Mouse (Mus musculus) neural tube, embryonic 15.5 days (tissue): ENCODE measurements around the gene Lrmda. TPM values are rescaled to one million over a fixed set of nuclear protein-coding genes. Genes with fewer than 3 reads are reported as not detected.

Experiments
- ATAC-seq: fragments of 200-750 bp; cut with Nextera tagmentation; 2 replicates; pipeline ENCODE4 v1.8.0; 2017; ENCODE audit warnings: mild to moderate bottlenecking, moderate TSS enrichment, moderate library complexity; ENCODE audit not compliant: low FRiP score
- H3K27ac ChIP-seq: fragments of 300-500 bp; sonication (generic); replicated peaks from 2 replicates; pipeline ENCODE4 v1.5.1; 2015; ENCODE audit warnings: mild to moderate bottlenecking, inconsistent platforms
- H3K27me3 ChIP-seq: fragments of 300-500 bp; sonication (generic); replicated peaks from 2 replicates; pipeline ENCODE4 v1.6.1; 2015; ENCODE audit warnings: inconsistent platforms
- H3K36me3 ChIP-seq: fragments of 300-500 bp; sonication (generic); 2 replicates; pipeline ENCODE4 v1.6.1; 2015; ENCODE audit warnings: inconsistent platforms
- H3K4me1 ChIP-seq: fragments of 300-500 bp; sonication (generic); 2 replicates; pipeline ENCODE4 v1.6.1; 2015; ENCODE audit warnings: inconsistent platforms
- H3K4me2 ChIP-seq: fragments of 300-500 bp; sonication (generic); 2 replicates; pipeline ENCODE4 v1.6.1; 2015; ENCODE audit warnings: inconsistent platforms, mild to moderate bottlenecking, moderate library complexity
- H3K4me3 ChIP-seq: fragments of 300-500 bp; sonication (generic); replicated peaks from 2 replicates; pipeline ENCODE4 v1.5.1; 2015; ENCODE audit warnings: mild to moderate bottlenecking, inconsistent platforms
- H3K9ac ChIP-seq: fragments of 300-500 bp; sonication (generic); replicated peaks from 2 replicates; pipeline ENCODE4 v1.6.1; 2015; ENCODE audit warnings: mild to moderate bottlenecking, inconsistent platforms
- H3K9me3 ChIP-seq: fragments of 300-500 bp; sonication (generic); replicated peaks from 2 replicates; pipeline ENCODE4 v1.6.1; 2016; ENCODE audit warnings: inconsistent platforms
- WGBS: fragments of 180-500 bp; shearing (Covaris S2); methylation state at CpG from one replicate; pipeline ENCODE4 v1.1.7; 2015; ENCODE audit warnings: mixed read lengths; 5-methylcytosine and 5-hydroxymethylcytosine counted together
- polyA plus RNA-seq: library from polyadenylated mRNA; unstranded; fragments of >200 nt; fragmentation: Nextera tagmentation; extraction: Ambion mirVana; gene quantifications from 2 replicates; pipeline ENCODE4 v1.2.1, GENCODE M21; 2015

Gene Lrmda
- polyA plus RNA-seq, 1 experiment from 2014 or later, result 0.68 TPM

GRCm38 (mm10) chr14:21994061-21994990 is 25.2 kb upstream of the Lrmda start:
- H3K4me2 ChIP-seq, result peak overlapping the region; percentile 90
- peaks cover 51% of the 10 kb centered on the region for H3K4me1 ChIP-seq
- H3K27me3 ChIP-seq, result peaks cover 20% of the 10 kb centered on the region
- H3K9ac ChIP-seq, result peak overlapping the region; percentile 68; the same call in 1 of the 2 replicates
- ATAC-seq, result no peak
- H3K36me3 ChIP-seq, result no peaks in the 10 kb centered on the region
- no peaks in the 10 kb centered on the region for H3K9me3 ChIP-seq
- H3K27ac ChIP-seq, result peak overlapping the region; percentile 73
- WGBS, result 5% methylated on average over 44 of the region's 44 CpGs
- peak overlapping the region; percentile 53 for H3K4me3 ChIP-seq

GRCm38 (mm10) chr14:21995031-21995754 is 24.3 kb upstream of the Lrmda start:
- peak; percentile 86 for ATAC-seq
- under 1% methylated on average over 35 of the region's 36 CpGs for WGBS
- Histone ChIP-seq H3K4me1 (peaks cover 43% of the 10 kb centered on the region), H3K36me3 (no peaks in the 10 kb centered on the region), H3K27me3 (peaks cover 18% of the 10 kb centered on the region), H3K9me3 (no peaks in the 10 kb centered on the region), H3K27ac (peak overlapping the region; percentile 73), H3K9ac (peak overlapping the region; percentile 68), H3K4me3 (peak overlapping the region; percentile 53), H3K4me2 (peak overlapping the region; percentile 90)

GRCm38 (mm10) chr14:21999588-21999987 is 19.9 kb upstream of the Lrmda start:
- Histone ChIP-seq H3K4me3 (no peak overlapping the region), H3K9me3 (no peaks in the 10 kb centered on the region), H3K9ac (no peak overlapping the region), H3K27me3 (no peaks in the 10 kb centered on the region), H3K36me3 (no peaks in the 10 kb centered on the region), H3K4me1 (peaks cover 10% of the 10 kb centered on the region), H3K4me2 (no peak overlapping the region), H3K27ac (no peak overlapping the region)
- ATAC-seq, result no peak
- WGBS, result 96% methylated on average over 4 of the region's 4 CpGs

- Histone ChIP-seq H3K9me3 (no peaks in the 10 kb centered on the region), H3K4me1 (no peaks in the 10 kb centered on the region), H3K9ac (no peak overlapping the region), H3K4me2 (no peak overlapping the region), H3K36me3 (no peaks in the 10 kb centered on the region), H3K4me3 (no peak overlapping the region), H3K27ac (no peak overlapping the region), H3K27me3 (no peaks in the 10 kb centered on the region)
- ATAC-seq, result no peak
- 79% methylated on average over 1 of the region's 1 CpGs for WGBS
These were observed 16.3 kb upstream of the Lrmda start for GRCm38 (mm10) chr14:22003231-22003630.

- Histone ChIP-seq H3K27ac (no peak overlapping the region), H3K4me1 (no peaks in the 10 kb centered on the region), H3K36me3 (no peaks in the 10 kb centered on the region), H3K4me3 (no peak overlapping the region), H3K4me2 (no peak overlapping the region), H3K27me3 (no peaks in the 10 kb centered on the region), H3K9me3 (no peaks in the 10 kb centered on the region), H3K9ac (no peak overlapping the region)
- no peak for ATAC-seq
- WGBS, result 83% methylated on average over 4 of the region's 4 CpGs
These were observed 15.9 kb upstream of the Lrmda start for GRCm38 (mm10) chr14:22003631-22004030.

- H3K27ac ChIP-seq, result no peak overlapping the region
- no peak overlapping the region for H3K9ac ChIP-seq
- H3K9me3 ChIP-seq, result no peaks in the 10 kb centered on the region
- H3K4me2 ChIP-seq, result no peak overlapping the region
- no peak overlapping the region for H3K4me3 ChIP-seq
- H3K36me3 ChIP-seq, result no peaks in the 10 kb centered on the region
- H3K4me1 ChIP-seq, result no peaks in the 10 kb centered on the region
- H3K27me3 ChIP-seq, result no peaks in the 10 kb centered on the region
- no peak for ATAC-seq
- WGBS, result 25% methylated on average over 4 of the region's 4 CpGs
These were observed 14.6 kb upstream of the Lrmda start for GRCm38 (mm10) chr14:22004943-22005342.

GRCm38 (mm10) chr14:22007006-22007405 is 12.5 kb upstream of the Lrmda start:
- Histone ChIP-seq H3K27me3 (no peaks in the 10 kb centered on the region), H3K9me3 (no peaks in the 10 kb centered on the region), H3K9ac (no peak overlapping the region), H3K27ac (no peak overlapping the region), H3K4me3 (no peak overlapping the region), H3K36me3 (no peaks in the 10 kb centered on the region), H3K4me2 (no peak overlapping the region), H3K4me1 (no peaks in the 10 kb centered on the region)
- WGBS, result 89% methylated on average over 6 of the region's 6 CpGs
- ATAC-seq, result no peak

- Histone ChIP-seq H3K4me3 (no peak overlapping the region), H3K9ac (no peak overlapping the region), H3K27me3 (peaks cover 16% of the 10 kb centered on the region; the same call in 1 of the 2 replicates), H3K9me3 (no peaks in the 10 kb centered on the region), H3K4me1 (peaks cover 3% of the 10 kb centered on the region), H3K4me2 (no peak overlapping the region), H3K27ac (no peak overlapping the region), H3K36me3 (no peaks in the 10 kb centered on the region)
- no peak for ATAC-seq
- 86% methylated on average over 5 of the region's 5 CpGs for WGBS
These were observed 5.2 kb upstream of the Lrmda start for GRCm38 (mm10) chr14:22014315-22014714.

- ATAC-seq, result no peak
- Histone ChIP-seq H3K4me3 (no peak overlapping the region), H3K9me3 (no peaks in the 10 kb centered on the region), H3K4me2 (no peak overlapping the region), H3K4me1 (peaks cover 8% of the 10 kb centered on the region), H3K9ac (no peak overlapping the region), H3K36me3 (no peaks in the 10 kb centered on the region), H3K27me3 (peaks cover 16% of the 10 kb centered on the region; the same call in 1 of the 2 replicates), H3K27ac (no peak overlapping the region)
- 68% methylated on average over 4 of the region's 4 CpGs for WGBS
These were observed 4.7 kb upstream of the Lrmda start for GRCm38 (mm10) chr14:22014781-22015180.

- H3K9ac ChIP-seq, result no peak overlapping the region
- no peak for ATAC-seq
- no peak overlapping the region for H3K4me2 ChIP-seq
- H3K36me3 ChIP-seq, result no peaks in the 10 kb centered on the region
- H3K9me3 ChIP-seq, result no peaks in the 10 kb centered on the region
- H3K4me1 ChIP-seq, result peaks cover 18% of the 10 kb centered on the region
- WGBS, result 53% methylated on average over 5 of the region's 5 CpGs
- H3K27me3 ChIP-seq, result peaks cover 16% of the 10 kb centered on the region; the same call in 1 of the 2 replicates
- no peak overlapping the region for H3K27ac ChIP-seq
- H3K4me3 ChIP-seq, result no peak overlapping the region
These were observed 2.5 kb upstream of the Lrmda start for GRCm38 (mm10) chr14:22017011-22017410.

GRCm38 (mm10) chr14:22019949-22020845 is 685 bp downstream of the Lrmda start:
- Histone ChIP-seq H3K4me3 (peak overlapping the region; percentile 35), H3K4me1 (peaks cover 18% of the 10 kb centered on the region), H3K4me2 (peak overlapping the region; percentile 72), H3K36me3 (no peaks in the 10 kb centered on the region), H3K9ac (peak overlapping the region; percentile 34; the same call in 1 of the 2 replicates), H3K27ac (no peak overlapping the region), H3K9me3 (no peaks in the 10 kb centered on the region), H3K27me3 (peaks cover 16% of the 10 kb centered on the region; the same call in 1 of the 2 replicates)
- no peak for ATAC-seq
- 41% methylated on average over 12 of the region's 12 CpGs for WGBS
